Mouse (Mus musculus) midbrain, embryonic 14.5 days (tissue): Measurements from ENCODE around the gene Cdv3. TPM values are rescaled to one million over a fixed set of nuclear protein-coding genes. Genes with fewer than 3 reads are reported as not detected.

Experiments
- ATAC-seq: fragments of 200-750 bp; cut with Nextera tagmentation; 2 replicates; pipeline ENCODE4 v1.8.0; 2017; ENCODE audit warnings: moderate number of reproducible peaks, moderate library complexity; ENCODE audit not compliant: low FRiP score, low TSS enrichment
- DNase-seq: peaks from one replicate; pipeline ENCODE4 v3.0.0-alpha.2; 2015
- H3K27ac ChIP-seq: fragments of 300-500 bp; sonication (generic); replicated peaks from 2 replicates; pipeline ENCODE4 v1.5.1; 2014; ENCODE audit warnings: mild to moderate bottlenecking, low read depth, low read length, moderate library complexity
- H3K27me3 ChIP-seq: fragments of 300-500 bp; sonication (generic); 2 replicates; pipeline ENCODE4 v1.6.1; 2014; ENCODE audit warnings: low read length, control low read depth, mixed read lengths; ENCODE audit not compliant: control insufficient read depth, insufficient read depth
- H3K36me3 ChIP-seq: fragments of 300-500 bp; sonication (generic); 2 replicates; pipeline ENCODE4 v1.6.1; 2014; ENCODE audit warnings: low read length, control low read depth; ENCODE audit not compliant: control insufficient read depth, insufficient read depth
- H3K4me1 ChIP-seq: fragments of 300-500 bp; sonication (generic); 2 replicates; pipeline ENCODE4 v1.6.1; 2014; ENCODE audit warnings: mild to moderate bottlenecking, antibody characterized with exemption, low read length, control low read depth; ENCODE audit not compliant: control insufficient read depth, insufficient read depth
- H3K4me2 ChIP-seq: fragments of 300-500 bp; sonication (generic); 2 replicates; pipeline ENCODE4 v1.6.1; 2014; ENCODE audit warnings: mild to moderate bottlenecking, low read length, moderate library complexity
- H3K4me3 ChIP-seq: fragments of 300-500 bp; sonication (generic); replicated peaks from 2 replicates; pipeline ENCODE4 v1.5.1; 2014; ENCODE audit warnings: low read depth, low read length
- H3K9ac ChIP-seq: fragments of 300-500 bp; sonication (generic); replicated peaks from 2 replicates; pipeline ENCODE4 v1.6.1; 2014; ENCODE audit warnings: mild to moderate bottlenecking, low read length, moderate library complexity
- H3K9me3 ChIP-seq: fragments of 300-500 bp; sonication (generic); 2 replicates; pipeline ENCODE4 v1.6.1; 2016; ENCODE audit warnings: low read length, control low read depth, mixed read lengths; ENCODE audit not compliant: control insufficient read depth
- WGBS: fragments of 180-500 bp; shearing (Covaris S2); extraction: QIAGEN DNeasy Blood & Tissue Kit; methylation state at CpG from one replicate; pipeline ENCODE4 v1.1.7; 2014; 5-methylcytosine and 5-hydroxymethylcytosine counted together
- polyA plus RNA-seq: library from polyadenylated mRNA; unstranded; fragments of >200 nt; fragmentation: Nextera tagmentation; extraction: Ambion mirVana; gene quantifications from 2 replicates; pipeline ENCODE4 v1.2.1, GENCODE M21; 2014

The Cdv3 gene
- polyA plus RNA-seq, 1 experiment from 2014 or later = 62.0 TPM

- H3K27ac ChIP-seq = no peak overlapping the region
- ATAC-seq (no peak), DNase-seq (no peak)
- H3K4me2 ChIP-seq = no peak overlapping the region
- WGBS = 94% methylated on average over 9 of the region's 9 CpGs
- no peak overlapping the region for H3K9ac ChIP-seq
- no peaks in the 10 kb centered on the region for H3K27me3 ChIP-seq
- peaks cover 70% of the 10 kb centered on the region for H3K36me3 ChIP-seq
- H3K4me3 ChIP-seq = no peak overlapping the region
- no peaks in the 10 kb centered on the region for H3K4me1 ChIP-seq
- no peaks in the 10 kb centered on the region for H3K9me3 ChIP-seq
Observed at GRCm38 (mm10) chr9:103326449-103326848, 39.2 kb downstream of the Cdv3 start.

- no peak overlapping the region for H3K9ac ChIP-seq
- H3K4me3 ChIP-seq = no peak overlapping the region
- no peak overlapping the region for H3K27ac ChIP-seq
- no peak overlapping the region for H3K4me2 ChIP-seq
- WGBS = 92% methylated on average over 1 of the region's 2 CpGs
- H3K27me3 ChIP-seq = no peaks in the 10 kb centered on the region
- H3K36me3 ChIP-seq = peaks cover 79% of the 10 kb centered on the region
- no peak for DNase-seq
- H3K4me1 ChIP-seq = no peaks in the 10 kb centered on the region
- ATAC-seq = no peak
- H3K9me3 ChIP-seq = no peaks in the 10 kb centered on the region
Observed at GRCm38 (mm10) chr9:103324678-103325077, 41.0 kb downstream of the Cdv3 start.

- Histone ChIP-seq H3K4me1 (peaks cover 8% of the 10 kb centered on the region), H3K4me3 (no peak overlapping the region), H3K9me3 (no peaks in the 10 kb centered on the region), H3K4me2 (no peak overlapping the region), H3K36me3 (peaks cover 41% of the 10 kb centered on the region), H3K27me3 (no peaks in the 10 kb centered on the region), H3K9ac (no peak overlapping the region), H3K27ac (no peak overlapping the region)
- DNase-seq (no peak), ATAC-seq (no peak)
- WGBS = 92% methylated on average over 6 of the region's 6 CpGs
Observed at GRCm38 (mm10) chr9:103309832-103310231, 55.8 kb downstream of the Cdv3 start.

- Histone ChIP-seq H3K27ac (peak overlapping the region; percentile 55; the same call in 1 of the 2 replicates), H3K9ac (peak overlapping the region; percentile 63), H3K9me3 (no peaks in the 10 kb centered on the region), H3K27me3 (no peaks in the 10 kb centered on the region), H3K4me2 (peak overlapping the region; percentile 91), H3K4me1 (peaks cover 8% of the 10 kb centered on the region), H3K4me3 (peak overlapping the region; percentile 91), H3K36me3 (peaks cover 16% of the 10 kb centered on the region)
- no peak; the same call in 1 of the 2 replicates for ATAC-seq
- DNase-seq = peak; percentile 60
- under 1% methylated on average over 40 of the region's 40 CpGs for WGBS
Observed at GRCm38 (mm10) chr9:103305332-103306041, 60.2 kb downstream of the Cdv3 start.

GRCm38 (mm10) chr9:103304927-103305326 lies 60.7 kb downstream of the Cdv3 start, which contains the start of the genes 1300017J02Rik and Topbp1:
Gene 1300017J02Rik (minus strand): TSS chr9:103305082.
Gene Topbp1 (plus strand): TSS chr9:103305215.
- ATAC-seq (peak; percentile 98), DNase-seq (peak; percentile 98)
- H3K27me3 ChIP-seq = no peaks in the 10 kb centered on the region
- H3K4me1 ChIP-seq = peaks cover 8% of the 10 kb centered on the region
- H3K27ac ChIP-seq = peak within 1 kb of the TSS; percentile 80
- H3K4me2 ChIP-seq = peak within 1 kb of the TSS; percentile 91
- H3K9me3 ChIP-seq = no peaks in the 10 kb centered on the region
- peak within 1 kb of the TSS; percentile 63 for H3K9ac ChIP-seq
- WGBS = 0% methylated on average over 48 of the region's 49 CpGs
- peaks cover 15% of the 10 kb centered on the region for H3K36me3 ChIP-seq
- peak within 1 kb of the TSS; percentile 91 for H3K4me3 ChIP-seq

Other genes starting within 250 kb of the Cdv3 start
- 49.0 and 55.4 TPM in 2 replicates for gene Srprb, start 163.7 kb downstream of the Cdv3 start, polyA plus RNA-seq
- gene Gm20425, start 135.5 kb downstream of the Cdv3 start, polyA plus RNA-seq = 0.16 and 3.5 TPM in 2 replicates
- gene Trf, start 135.4 kb downstream of the Cdv3 start, polyA plus RNA-seq = 16.7 and 30.6 TPM in 2 replicates
- gene 1300017J02Rik, start 60.8 kb downstream of the Cdv3 start, polyA plus RNA-seq = 0.14 TPM in 1 of 2 replicates, not detected in the other
- 16.4 and 23.8 TPM in 2 replicates for gene Topbp1, start 60.6 kb downstream of the Cdv3 start, polyA plus RNA-seq
- gene Bfsp2, start 114.6 kb upstream of the Cdv3 start, polyA plus RNA-seq = 2.7 and 4.0 TPM in 2 replicates